Mouse (Mus musculus) hindbrain, embryonic 12.5 days (tissue): ENCODE measurements around the gene Elovl5. TPM values are rescaled to one million over a fixed set of nuclear protein-coding genes. Genes with fewer than 3 reads are reported as not detected.

Experiments used
- ATAC-seq: fragments of 200-750 bp; cut with Nextera tagmentation; 2 replicates; pipeline ENCODE4 v1.8.0; 2017; ENCODE audit warnings: moderate TSS enrichment; ENCODE audit not compliant: low FRiP score
- H3K27ac ChIP-seq: fragments of 300-500 bp; sonication (generic); 2 replicates; pipeline ENCODE4 v1.5.1; 2016; ENCODE audit warnings: mild to moderate bottlenecking
- H3K27me3 ChIP-seq: fragments of 300-500 bp; sonication (generic); 2 replicates; pipeline ENCODE4 v1.6.1; 2016; ENCODE audit warnings: mild to moderate bottlenecking
- H3K36me3 ChIP-seq: fragments of 300-500 bp; sonication (generic); 2 replicates; pipeline ENCODE4 v1.6.1; 2016; ENCODE audit warnings: mild to moderate bottlenecking
- H3K4me1 ChIP-seq: fragments of 300-500 bp; sonication (generic); 2 replicates; pipeline ENCODE4 v1.6.1; 2016
- H3K4me2 ChIP-seq: fragments of 300-500 bp; sonication (generic); replicated peaks from 2 replicates; pipeline ENCODE4 v1.6.1; 2016; ENCODE audit warnings: mild to moderate bottlenecking
- H3K4me3 ChIP-seq: fragments of 300-500 bp; sonication (generic); 2 replicates; pipeline ENCODE4 v1.5.1; 2016; ENCODE audit warnings: mild to moderate bottlenecking
- H3K9ac ChIP-seq: fragments of 300-500 bp; sonication (generic); 2 replicates; pipeline ENCODE4 v1.6.1; 2016; ENCODE audit warnings: mild to moderate bottlenecking, moderate library complexity
- H3K9me3 ChIP-seq: fragments of 300-500 bp; sonication (generic); replicated peaks from 2 replicates; pipeline ENCODE4 v1.6.1; 2016; ENCODE audit warnings: mild to moderate bottlenecking
- WGBS: fragments of 180-500 bp; shearing (Covaris S2); methylation state at CpG from one replicate; pipeline ENCODE4 v1.1.7; 2016; 5-methylcytosine and 5-hydroxymethylcytosine counted together
- polyA plus RNA-seq: library from polyadenylated mRNA; unstranded; fragments of >200 nt; fragmentation: Nextera tagmentation; extraction: Ambion mirVana; gene quantifications from 2 replicates; pipeline ENCODE4 v1.2.1, GENCODE M21; 2016

Gene Elovl5
- 68.6 and 69.3 TPM in 2 replicates for polyA plus RNA-seq

- Histone ChIP-seq H3K36me3 (no peaks in the 10 kb centered on the region), H3K27me3 (no peaks in the 10 kb centered on the region), H3K9me3 (no peaks in the 10 kb centered on the region), H3K27ac (peak within 1 kb of the TSS; percentile 91), H3K4me2 (peak within 1 kb of the TSS; percentile 73), H3K4me3 (peak within 1 kb of the TSS; percentile 89), H3K4me1 (peaks cover 24% of the 10 kb centered on the region), H3K9ac (peak within 1 kb of the TSS; percentile 81)
- WGBS: under 1% methylated on average over 42 of the region's 42 CpGs
- peak; percentile 94 for ATAC-seq
Observed at GRCm38 (mm10) chr9:77917074-77917621, at the start of gene Elovl5. TSS of gene Elovl5 (plus strand) at chr9:77917364.

- Histone ChIP-seq H3K27me3 (no peaks in the 10 kb centered on the region), H3K4me3 (no peak overlapping the region), H3K36me3 (no peaks in the 10 kb centered on the region), H3K9me3 (no peaks in the 10 kb centered on the region), H3K4me2 (no peak overlapping the region), H3K9ac (no peak overlapping the region), H3K27ac (no peak overlapping the region), H3K4me1 (no peaks in the 10 kb centered on the region)
- ATAC-seq: no peak
- 86% methylated on average over 4 of the region's 4 CpGs for WGBS
Observed at GRCm38 (mm10) chr9:77891501-77891900, 25.7 kb upstream of the Elovl5 start.

- no peaks in the 10 kb centered on the region for H3K27me3 ChIP-seq
- no peak overlapping the region for H3K9ac ChIP-seq
- no peak overlapping the region for H3K4me3 ChIP-seq
- ATAC-seq: no peak
- 75% methylated on average over 7 of the region's 7 CpGs for WGBS
- no peak overlapping the region for H3K4me2 ChIP-seq
- no peaks in the 10 kb centered on the region for H3K4me1 ChIP-seq
- H3K9me3 ChIP-seq: no peaks in the 10 kb centered on the region
- no peak overlapping the region for H3K27ac ChIP-seq
- no peaks in the 10 kb centered on the region for H3K36me3 ChIP-seq
Observed at GRCm38 (mm10) chr9:77898551-77898950, 18.6 kb upstream of the Elovl5 start.

- H3K36me3 ChIP-seq: no peaks in the 10 kb centered on the region
- H3K4me1 ChIP-seq: 0 out of 2 replicates have a peak, but pooled peaks cover under 1% of the 10 kb centered on the region
- ATAC-seq: no peak
- no peaks in the 10 kb centered on the region for H3K9me3 ChIP-seq
- H3K9ac ChIP-seq: no peak overlapping the region
- H3K4me3 ChIP-seq: no peak overlapping the region
- WGBS: 91% methylated on average over 2 of the region's 2 CpGs
- no peak overlapping the region for H3K27ac ChIP-seq
- no peaks in the 10 kb centered on the region for H3K27me3 ChIP-seq
- no peak overlapping the region for H3K4me2 ChIP-seq
Observed at GRCm38 (mm10) chr9:77904133-77904532, 13.0 kb upstream of the Elovl5 start.

- peaks cover 13% of the 10 kb centered on the region for H3K4me1 ChIP-seq
- ATAC-seq: peak; percentile 24
- peak overlapping the region; percentile 65 for H3K4me3 ChIP-seq
- no peaks in the 10 kb centered on the region for H3K27me3 ChIP-seq
- 12% methylated on average over 10 of the region's 10 CpGs for WGBS
- no peaks in the 10 kb centered on the region for H3K36me3 ChIP-seq
- peak overlapping the region; percentile 91 for H3K27ac ChIP-seq
- H3K4me2 ChIP-seq: peak overlapping the region; percentile 69
- peak overlapping the region; percentile 80; the same call in 1 of the 2 replicates for H3K9ac ChIP-seq
- H3K9me3 ChIP-seq: no peaks in the 10 kb centered on the region
Observed at GRCm38 (mm10) chr9:77909572-77910269, 7.4 kb upstream of the Elovl5 start.

GRCm38 (mm10) chr9:77910270-77911240, 6.6 kb upstream of the Elovl5 start:
- Histone ChIP-seq H3K27ac (peak overlapping the region; percentile 91), H3K4me1 (peaks cover 13% of the 10 kb centered on the region), H3K27me3 (no peaks in the 10 kb centered on the region), H3K36me3 (no peaks in the 10 kb centered on the region), H3K9me3 (no peaks in the 10 kb centered on the region), H3K4me3 (peak overlapping the region; percentile 65), H3K9ac (peak overlapping the region; percentile 80), H3K4me2 (peak overlapping the region; percentile 69)
- under 1% methylated on average over 66 of the region's 68 CpGs for WGBS
- ATAC-seq: peak; percentile 97

GRCm38 (mm10) chr9:77911508-77912229, 5.5 kb upstream of the Elovl5 start:
- H3K9me3 ChIP-seq: no peaks in the 10 kb centered on the region
- 61% methylated on average over 7 of the region's 7 CpGs for WGBS
- no peaks in the 10 kb centered on the region for H3K27me3 ChIP-seq
- peak overlapping the region; percentile 69 for H3K4me2 ChIP-seq
- no peaks in the 10 kb centered on the region for H3K36me3 ChIP-seq
- no peak overlapping the region for H3K27ac ChIP-seq
- peaks cover 13% of the 10 kb centered on the region for H3K4me1 ChIP-seq
- H3K4me3 ChIP-seq: peak overlapping the region; percentile 65; the same call in 1 of the 2 replicates
- no peak for ATAC-seq
- peak overlapping the region; percentile 80; the same call in 1 of the 2 replicates for H3K9ac ChIP-seq

- no peak overlapping the region for H3K9ac ChIP-seq
- H3K4me2 ChIP-seq: no peak overlapping the region
- H3K9me3 ChIP-seq: no peaks in the 10 kb centered on the region
- no peak overlapping the region for H3K4me3 ChIP-seq
- H3K27ac ChIP-seq: no peak overlapping the region
- H3K27me3 ChIP-seq: no peaks in the 10 kb centered on the region
- ATAC-seq: no peak
- H3K36me3 ChIP-seq: no peaks in the 10 kb centered on the region
- peaks cover 13% of the 10 kb centered on the region for H3K4me1 ChIP-seq
- 89% methylated on average over 6 of the region's 6 CpGs for WGBS
Observed at GRCm38 (mm10) chr9:77912246-77912645, 4.9 kb upstream of the Elovl5 start.

GRCm38 (mm10) chr9:77914616-77915015, 2.5 kb upstream of the Elovl5 start:
- Histone ChIP-seq H3K4me3 (no peak overlapping the region), H3K9ac (no peak overlapping the region), H3K4me2 (no peak overlapping the region), H3K9me3 (no peaks in the 10 kb centered on the region), H3K27me3 (no peaks in the 10 kb centered on the region), H3K4me1 (peaks cover 24% of the 10 kb centered on the region), H3K27ac (no peak overlapping the region), H3K36me3 (no peaks in the 10 kb centered on the region)
- WGBS: 77% methylated on average over 4 of the region's 4 CpGs
- no peak for ATAC-seq

- no peak for ATAC-seq
- Histone ChIP-seq H3K4me3 (no peak overlapping the region), H3K27me3 (no peaks in the 10 kb centered on the region), H3K4me1 (peaks cover 19% of the 10 kb centered on the region), H3K9ac (no peak overlapping the region), H3K9me3 (no peaks in the 10 kb centered on the region), H3K4me2 (no peak overlapping the region), H3K36me3 (no peaks in the 10 kb centered on the region), H3K27ac (no peak overlapping the region)
- WGBS: 55% methylated on average over 4 of the region's 4 CpGs
Observed at GRCm38 (mm10) chr9:77915791-77916190, 1.4 kb upstream of the Elovl5 start.

GRCm38 (mm10) chr9:77917622-77918131, 513 bp downstream of the Elovl5 start:
- Histone ChIP-seq H3K4me2 (peak overlapping the region; percentile 73), H3K9me3 (no peaks in the 10 kb centered on the region), H3K9ac (peak overlapping the region; percentile 81), H3K27me3 (no peaks in the 10 kb centered on the region), H3K27ac (peak overlapping the region; percentile 91), H3K36me3 (no peaks in the 10 kb centered on the region), H3K4me3 (peak overlapping the region; percentile 89), H3K4me1 (peaks cover 26% of the 10 kb centered on the region)
- peak; percentile 75 for ATAC-seq
- WGBS: under 1% methylated on average over 42 of the region's 45 CpGs
